Mouse (Mus musculus) C2C12 (cell line): ENCODE data around the gene Rph3al. TPM values are rescaled to one million over a fixed set of nuclear protein-coding genes. Genes with fewer than 3 reads are reported as not detected.

Experiments
- H3K27me3 ChIP-seq: one replicate; pipeline ENCODE4 v1.6.1; 2011; ENCODE audit not compliant: control insufficient read depth, insufficient read depth, insufficient read length
- H3K36me3 ChIP-seq: one replicate; pipeline ENCODE4 v1.6.1; 2011; ENCODE audit not compliant: control insufficient read depth, insufficient read depth
- H3K4me3 ChIP-seq: one replicate; pipeline ENCODE4 v1.5.1; 2011; ENCODE audit warnings: mild to moderate bottlenecking, control low read depth; ENCODE audit not compliant: poor library complexity, insufficient read depth, severe bottlenecking
- H3K79me2 ChIP-seq: one replicate; pipeline ENCODE4 v1.6.1; 2011; ENCODE audit not compliant: control insufficient read depth, insufficient read depth
- H3K79me3 ChIP-seq: one replicate; pipeline ENCODE4 v1.6.1; 2011; ENCODE audit warnings: low read depth, control low read depth
- H3ac ChIP-seq: one replicate; pipeline ENCODE3; 2011; ENCODE audit warnings: low read depth; ENCODE audit not compliant: control insufficient read depth, insufficient read length
- CEBPB ChIP-seq: IDR thresholded peaks from one replicate; pipeline ENCODE4 v1.6.1; 2011; ENCODE audit warnings: low read depth, mild to moderate bottlenecking, control low read depth, moderate library complexity
- CTCF ChIP-seq: IDR thresholded peaks from one replicate; pipeline ENCODE4 v1.5.1; 2011; ENCODE audit not compliant: control insufficient read depth, insufficient read depth, insufficient read length
- FOSL1 ChIP-seq: IDR thresholded peaks from one replicate; pipeline ENCODE4 v1.8.0; 2011; ENCODE audit warnings: mild to moderate bottlenecking, low read length; ENCODE audit not compliant: poor library complexity, insufficient read depth, severe bottlenecking
- MAX ChIP-seq: IDR thresholded peaks from one replicate; pipeline ENCODE4 v1.6.1; 2011; ENCODE audit warnings: mild to moderate bottlenecking, control low read depth
- MYOD1 ChIP-seq: IDR thresholded peaks from one replicate; pipeline ENCODE4 v1.6.1; 2011; ENCODE audit warnings: low read depth; ENCODE audit not compliant: control insufficient read depth, insufficient read length
- MYOG ChIP-seq: IDR thresholded peaks from one replicate; pipeline ENCODE4 v1.6.1; 2011; ENCODE audit not compliant: control insufficient read depth, insufficient read length; ENCODE audit errors: extremely low read depth
- USF1 ChIP-seq: IDR thresholded peaks from one replicate; pipeline ENCODE4 v1.6.1; 2011; ENCODE audit warnings: low read depth, mild to moderate bottlenecking, control low read depth, moderate library complexity
- polyA plus RNA-seq: library from polyadenylated mRNA; unstranded; fragments of >200 nt; fragmentation: generic; extraction: Trizol; gene quantifications from one replicate; pipeline ENCODE4 v1.2.1, GENCODE M21; 2012; ENCODE audit warnings: missing spikeins

The Rph3al gene
- polyA plus RNA-seq, 1 experiment: 0.11 TPM

- Histone ChIP-seq H3K79me3 (no peaks in the 10 kb centered on the region), H3ac (no peak overlapping the region), H3K4me3 (no peak overlapping the region), H3K79me2 (no peaks in the 10 kb centered on the region), H3K27me3 (peaks cover 16% of the 10 kb centered on the region), H3K36me3 (no peaks in the 10 kb centered on the region)
- TF ChIP-seq CTCF (no peak), USF1 (no peak), CEBPB (no peak), MYOD1 (no peak), MYOG (no peak), MAX (no peak), FOSL1 (no peak)
Measured at GRCm38 (mm10) chr11:75961782-75962181, 23.6 kb upstream of the Rph3al start.

DNA sequence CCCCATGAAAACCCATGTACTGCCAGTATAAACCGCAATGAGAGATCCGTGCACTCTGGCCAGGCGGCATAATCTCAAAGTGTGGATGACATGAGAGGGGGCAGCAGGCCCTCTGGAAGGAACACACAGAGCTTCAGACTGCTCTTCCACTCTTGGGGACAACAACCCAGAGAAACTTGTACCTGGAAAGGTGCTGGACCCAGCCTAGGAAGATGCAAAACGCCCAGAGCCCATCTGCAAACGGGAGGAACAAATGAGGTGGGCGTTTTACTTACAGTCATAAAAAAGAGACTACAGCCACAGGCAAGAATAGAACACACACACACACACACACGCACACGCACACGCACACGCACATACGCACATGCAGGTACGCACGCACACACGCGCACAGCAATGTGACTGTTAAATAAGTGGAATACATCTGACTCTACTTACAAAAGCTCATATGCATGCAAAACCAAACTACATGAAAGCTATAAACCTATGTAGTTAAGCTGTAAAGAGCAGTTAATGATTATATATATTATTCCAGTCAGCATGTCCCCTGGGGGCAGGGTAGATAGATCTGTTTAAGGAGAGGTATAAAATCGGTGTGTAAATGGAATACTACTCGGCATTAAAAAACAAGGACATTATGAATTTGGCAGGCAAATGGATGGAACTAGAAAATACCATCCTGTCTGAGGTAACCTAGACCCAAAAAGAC is 19.0 kb upstream of the Rph3al start:
- no peak overlapping the region for H3K4me3 ChIP-seq
- H3K27me3 ChIP-seq: peaks cover 10% of the 10 kb centered on the region
- TF ChIP-seq CEBPB (no peak), MYOG (no peak), MYOD1 (no peak), USF1 (no peak), CTCF (no peak)
- no peak overlapping the region for H3ac ChIP-seq
- no peaks in the 10 kb centered on the region for H3K79me3 ChIP-seq
- no peaks in the 10 kb centered on the region for H3K79me2 ChIP-seq
- no peaks in the 10 kb centered on the region for H3K36me3 ChIP-seq

- no peaks in the 10 kb centered on the region for H3K79me3 ChIP-seq
- TF ChIP-seq USF1 (no peak), MAX (no peak), CTCF (no peak), MYOG (no peak), MYOD1 (no peak), CEBPB (no peak), FOSL1 (no peak)
- H3K79me2 ChIP-seq: no peaks in the 10 kb centered on the region
- H3K4me3 ChIP-seq: no peak overlapping the region
- no peak overlapping the region for H3ac ChIP-seq
- peaks cover 7% of the 10 kb centered on the region for H3K27me3 ChIP-seq
- no peaks in the 10 kb centered on the region for H3K36me3 ChIP-seq
Measured at GRCm38 (mm10) chr11:75956651-75957050, 18.4 kb upstream of the Rph3al start.

DNA sequence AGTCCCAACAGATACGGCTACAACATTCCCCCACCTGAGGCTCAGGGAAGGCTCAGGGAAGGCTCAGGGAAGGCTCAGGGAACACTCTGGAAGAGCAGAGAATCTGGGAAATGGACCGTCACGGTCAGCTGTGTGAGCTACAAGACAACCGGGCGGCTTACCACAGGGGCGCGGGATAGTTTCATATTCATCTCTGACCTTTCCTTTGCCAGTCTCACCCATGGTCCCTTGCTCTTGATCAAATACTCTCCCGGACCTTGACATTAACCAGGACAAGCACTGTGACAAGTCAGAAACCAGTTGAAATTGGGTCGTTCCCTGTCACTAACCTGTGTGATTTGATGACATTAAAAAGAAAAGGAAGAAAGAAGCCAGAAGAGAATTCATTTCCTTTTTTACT is 16.7 kb upstream of the Rph3al start:
- H3K4me3 ChIP-seq: no peak overlapping the region
- no peak for TF ChIP-seq MYOD1
- TF ChIP-seq MYOG: no peak
- TF ChIP-seq CEBPB: no peak
- TF ChIP-seq USF1: no peak
- no peak for TF ChIP-seq MAX
- TF ChIP-seq FOSL1: no peak
- TF ChIP-seq CTCF: no peak
- H3K79me2 ChIP-seq: no peaks in the 10 kb centered on the region
- H3K27me3 ChIP-seq: peaks cover 10% of the 10 kb centered on the region
- no peaks in the 10 kb centered on the region for H3K79me3 ChIP-seq
- no peaks in the 10 kb centered on the region for H3K36me3 ChIP-seq
- H3ac ChIP-seq: no peak overlapping the region

- TF ChIP-seq MYOD1: no peak
- TF ChIP-seq FOSL1: no peak
- TF ChIP-seq USF1: no peak
- Histone ChIP-seq H3K79me2 (no peaks in the 10 kb centered on the region), H3K27me3 (peaks cover 24% of the 10 kb centered on the region), H3K79me3 (no peaks in the 10 kb centered on the region), H3ac (no peak overlapping the region), H3K4me3 (no peak overlapping the region), H3K36me3 (no peaks in the 10 kb centered on the region)
Measured at GRCm38 (mm10) chr11:75951895-75952294, 13.7 kb upstream of the Rph3al start.

DNA sequence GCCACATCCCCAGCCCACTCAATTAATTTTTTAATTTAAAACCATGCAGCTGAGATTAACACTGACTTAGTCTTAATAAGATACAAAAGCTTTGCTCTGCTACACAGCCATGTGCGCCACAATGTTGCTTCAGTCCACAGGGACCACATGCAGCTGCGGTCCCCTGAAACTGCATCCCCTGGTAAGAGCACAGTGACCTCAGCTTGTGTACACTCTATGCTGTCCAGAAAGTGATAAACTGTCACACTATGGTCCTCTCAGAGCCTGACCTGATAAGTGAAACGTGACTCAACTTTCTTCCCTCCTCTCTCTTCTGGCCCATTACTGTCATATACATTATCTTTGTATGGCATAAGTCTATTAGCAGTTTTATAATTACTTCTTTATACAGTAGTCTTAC is 12.2 kb upstream of the Rph3al start:
- Histone ChIP-seq H3K79me2 (no peaks in the 10 kb centered on the region), H3K79me3 (no peaks in the 10 kb centered on the region), H3ac (no peak overlapping the region), H3K4me3 (no peak overlapping the region), H3K27me3 (peaks cover 36% of the 10 kb centered on the region), H3K36me3 (no peaks in the 10 kb centered on the region)
- TF ChIP-seq FOSL1 (no peak), MAX (no peak), CTCF (no peak), USF1 (no peak), MYOD1 (no peak), MYOG (no peak), CEBPB (no peak)
